Mouse (Mus musculus) ovary, postnatal 36 days (tissue): ENCODE data around the gene Scrn2.

ENCODE experiments used
- DNase-seq: peaks from one replicate; pipeline ENCODE4 v3.0.0; 2022; ENCODE audit warnings: low spot score, mixed read lengths

Scrn2 gene

DNA sequence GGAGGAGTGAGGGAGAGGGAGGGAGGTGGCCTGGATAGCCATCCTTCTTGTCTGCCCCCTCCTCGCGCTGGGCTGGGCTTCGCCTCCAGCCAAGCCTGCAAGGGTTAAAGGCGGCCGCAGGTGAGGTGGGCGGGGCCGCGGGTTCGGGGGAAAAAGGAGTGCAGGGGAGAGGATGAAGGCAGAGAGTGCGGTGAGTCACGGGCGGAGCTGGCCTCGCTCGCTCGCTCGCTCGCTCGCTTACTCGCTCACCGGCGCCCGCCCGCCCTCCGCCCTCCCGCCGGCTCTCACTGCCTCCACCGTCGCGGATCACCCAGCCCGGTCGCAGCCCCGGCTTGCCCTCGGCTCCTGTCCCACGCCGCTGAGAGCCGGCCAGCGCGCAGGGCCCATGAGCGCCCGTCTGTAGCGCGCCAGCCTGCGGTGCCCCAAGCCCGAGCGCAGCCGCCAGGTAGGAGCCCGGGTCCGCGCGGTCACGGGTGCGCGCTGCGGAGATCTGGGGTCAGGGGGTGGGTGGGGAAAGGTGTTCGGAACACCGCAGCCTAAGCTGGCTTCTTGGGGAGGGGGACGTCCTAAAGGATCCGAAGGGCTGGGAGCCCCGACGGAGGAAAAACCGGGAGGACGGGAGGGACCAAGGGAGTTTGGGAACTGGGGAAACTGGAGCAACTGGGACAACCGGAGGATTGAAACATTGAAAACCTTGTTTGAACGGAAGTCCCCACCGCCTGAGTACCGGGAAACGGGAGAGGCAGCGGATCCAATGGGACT, 11.0 kb upstream of the Scrn2 start:
- no peak for DNase-seq

DNA sequence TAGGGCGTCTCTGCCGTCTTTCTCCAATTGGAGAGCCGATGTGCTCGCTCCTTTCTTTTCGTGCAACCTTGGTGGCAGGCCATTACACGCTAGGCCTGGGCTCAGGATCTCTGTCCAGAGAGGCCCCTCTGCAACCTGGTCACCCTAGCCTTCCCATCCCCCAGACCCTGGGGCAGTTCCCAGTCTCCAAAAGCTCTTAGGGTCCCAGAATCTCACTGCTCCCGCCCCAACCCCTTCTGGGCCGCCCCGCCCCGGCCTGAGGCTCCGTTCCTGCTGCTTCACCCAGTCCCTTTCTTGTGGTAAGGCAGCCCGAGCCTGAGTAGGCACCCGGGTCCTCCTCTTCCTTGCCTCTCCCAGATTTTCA, 10.4 kb upstream of the Scrn2 start:
- DNase-seq, result no peak

DNA sequence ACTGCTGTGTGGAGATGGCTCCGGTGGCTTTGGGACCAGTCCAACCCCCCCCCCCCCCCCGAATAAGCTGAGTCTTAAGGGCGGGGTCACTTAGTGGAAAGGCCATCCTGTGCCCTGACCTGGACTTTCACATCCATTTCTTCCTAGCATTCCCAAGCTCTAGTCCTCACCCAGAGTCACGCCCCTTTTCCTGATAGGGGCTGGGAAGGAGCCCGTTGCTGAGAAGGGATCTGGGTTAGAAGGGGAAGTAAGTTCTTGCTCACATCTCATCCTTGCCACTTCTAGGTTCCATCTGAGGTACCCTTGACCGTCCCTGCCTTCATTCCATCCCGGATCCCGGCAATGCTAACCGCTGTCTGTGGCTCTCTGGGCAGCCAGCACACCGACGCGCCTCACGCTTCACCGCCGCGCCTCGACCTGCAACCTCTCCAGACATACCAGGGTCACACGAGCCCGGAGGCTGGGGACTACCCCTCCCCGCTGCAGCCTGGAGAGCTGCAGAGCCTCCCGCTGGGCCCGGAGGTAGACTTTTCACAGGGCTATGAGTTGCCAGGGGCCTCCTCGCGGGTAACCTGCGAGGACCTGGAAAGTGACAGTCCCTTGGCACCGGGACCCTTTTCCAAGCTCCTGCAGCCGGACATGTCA, 8.5 kb upstream of the Scrn2 start:
- no peak for DNase-seq

DNA sequence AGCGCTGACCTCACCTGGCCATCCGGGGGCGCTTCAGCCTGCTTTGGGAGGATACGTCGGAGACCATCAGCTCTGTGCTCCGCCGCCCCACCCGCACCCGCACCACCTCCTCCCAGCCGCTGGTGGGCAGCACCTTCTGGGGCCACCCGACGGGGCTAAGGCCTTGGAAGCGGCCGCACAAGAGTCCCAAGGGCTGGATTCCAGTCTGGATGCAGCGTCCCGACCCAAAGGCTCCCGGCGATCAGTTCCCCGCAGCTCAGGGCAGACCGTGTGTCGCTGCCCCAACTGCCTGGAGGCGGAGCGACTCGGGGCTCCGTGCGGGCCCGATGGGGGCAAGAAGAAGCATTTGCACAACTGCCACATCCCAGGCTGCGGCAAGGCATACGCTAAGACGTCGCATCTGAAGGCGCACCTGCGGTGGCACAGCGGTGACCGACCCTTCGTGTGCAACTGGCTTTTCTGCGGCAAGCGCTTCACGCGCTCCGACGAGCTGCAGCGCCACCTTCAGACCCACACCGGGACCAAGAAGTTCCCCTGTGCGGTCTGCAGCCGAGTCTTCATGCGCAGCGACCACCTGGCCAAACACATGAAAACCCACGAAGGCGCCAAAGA, 7.8 kb upstream of the Scrn2 start:
- DNase-seq, result peak; percentile 75

DNA sequence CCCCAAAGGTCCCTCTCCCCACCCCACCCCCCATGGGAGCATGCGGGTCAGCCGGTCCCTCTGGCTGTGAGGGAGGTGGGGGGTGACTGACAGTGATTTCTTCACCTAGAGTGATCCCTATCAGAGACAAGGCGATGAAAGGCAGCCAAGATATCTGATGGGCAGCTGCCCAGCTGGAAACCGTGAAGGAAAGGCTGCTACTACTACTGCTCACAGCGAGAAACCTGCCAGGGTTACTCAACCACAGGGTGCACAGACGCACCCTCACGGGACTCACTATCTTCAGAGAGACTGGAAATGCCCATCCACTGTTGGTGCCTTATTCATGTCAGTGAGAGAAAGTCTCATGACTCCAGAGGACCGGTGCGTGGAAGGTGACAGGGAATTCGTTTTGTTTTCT, 4.8 kb upstream of the Scrn2 start:
- peak; percentile 34 for DNase-seq

DNA sequence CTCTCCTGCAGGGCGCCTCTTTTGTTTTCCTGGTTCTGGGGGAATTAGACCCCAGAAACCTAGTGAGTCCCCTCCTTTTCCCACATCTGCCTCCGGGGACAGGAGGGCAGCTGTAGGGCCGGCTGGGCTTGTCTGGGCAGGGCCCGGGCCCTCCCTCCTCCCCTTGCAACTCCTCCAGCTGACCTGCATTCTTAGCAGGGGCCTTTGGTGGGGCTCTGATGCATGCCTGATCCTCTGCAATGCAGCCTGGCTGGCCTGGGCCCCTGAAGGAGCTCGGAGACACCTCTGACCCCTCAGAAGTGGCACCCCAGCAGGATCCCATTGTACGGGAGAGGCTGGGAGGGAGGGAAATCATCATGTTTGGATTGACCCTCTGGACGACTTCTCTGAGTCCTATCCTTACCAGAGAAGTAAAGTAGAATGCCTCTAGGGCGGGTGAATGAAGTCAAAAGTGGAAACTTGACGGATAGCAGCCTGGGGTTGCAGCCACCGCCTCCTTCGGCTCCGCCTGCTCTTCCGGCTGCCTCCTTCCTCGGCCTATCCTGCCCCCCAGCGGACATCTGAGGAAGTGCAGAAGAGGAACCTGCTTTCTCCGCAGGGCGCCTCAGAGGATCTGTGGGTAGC, 3.9 kb upstream of the Scrn2 start:
- peak; percentile 84 for DNase-seq

DNA sequence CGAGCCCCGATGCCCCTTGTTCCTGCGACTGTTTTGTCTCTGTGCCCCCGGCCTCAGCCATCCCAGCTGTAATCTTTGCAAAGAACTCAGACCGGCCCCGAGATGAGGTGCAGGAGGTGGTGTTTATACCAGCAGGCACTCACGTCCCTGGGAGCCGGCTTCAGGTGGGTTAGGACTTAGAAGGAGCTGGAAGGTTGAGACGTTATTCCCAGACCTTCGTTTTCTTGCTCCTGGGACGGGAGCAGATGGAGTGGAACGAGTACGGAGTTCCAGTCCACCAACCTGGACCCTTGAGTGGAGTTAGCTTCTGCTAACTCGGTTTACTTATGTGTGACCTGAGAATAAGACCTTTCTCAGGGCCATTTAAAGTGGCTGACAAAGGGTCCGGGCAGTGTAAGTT, 688 bp downstream of the Scrn2 start:
- DNase-seq, result no peak

DNA sequence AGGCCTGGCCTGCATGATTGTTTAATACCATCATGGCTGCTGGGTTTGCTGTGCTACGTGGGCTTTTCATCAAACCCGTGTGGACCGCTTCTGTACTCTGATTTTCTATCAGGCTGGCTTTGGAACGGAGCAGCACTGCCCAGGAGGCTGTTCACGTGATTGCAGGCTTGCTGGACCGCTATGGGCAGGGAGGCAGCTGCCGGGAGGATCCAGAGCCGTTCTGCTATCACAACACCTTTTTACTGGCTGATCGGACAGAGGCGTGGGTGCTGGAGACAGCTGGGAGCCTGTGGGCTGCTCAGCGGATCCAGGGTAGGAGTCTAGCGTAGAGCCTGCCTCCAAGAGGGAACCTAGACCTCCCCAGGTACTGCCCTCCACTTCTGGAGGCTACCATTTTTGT, 2.2 kb downstream of the Scrn2 start:
- no peak for DNase-seq

DNA sequence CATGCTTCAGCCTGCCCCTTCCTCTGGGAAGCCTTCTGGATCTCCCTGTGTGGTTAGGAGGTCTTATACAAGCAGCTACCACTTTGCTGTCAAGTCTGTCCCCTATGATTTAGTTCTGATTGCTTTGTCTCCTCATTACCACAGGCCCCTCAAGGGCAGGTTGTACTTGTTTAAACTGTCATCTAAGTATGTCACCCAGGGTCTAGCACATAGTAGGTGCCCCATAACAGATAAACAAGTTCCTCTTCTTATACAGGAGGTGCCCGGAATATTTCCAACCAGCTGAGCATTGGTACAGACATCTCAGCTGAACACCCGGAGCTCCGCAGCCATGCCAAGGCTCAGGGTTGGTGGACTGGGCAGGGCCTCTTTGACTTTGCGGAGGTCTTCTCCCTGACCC, 2.8 kb downstream of the Scrn2 start:
- DNase-seq, result no peak

DNA sequence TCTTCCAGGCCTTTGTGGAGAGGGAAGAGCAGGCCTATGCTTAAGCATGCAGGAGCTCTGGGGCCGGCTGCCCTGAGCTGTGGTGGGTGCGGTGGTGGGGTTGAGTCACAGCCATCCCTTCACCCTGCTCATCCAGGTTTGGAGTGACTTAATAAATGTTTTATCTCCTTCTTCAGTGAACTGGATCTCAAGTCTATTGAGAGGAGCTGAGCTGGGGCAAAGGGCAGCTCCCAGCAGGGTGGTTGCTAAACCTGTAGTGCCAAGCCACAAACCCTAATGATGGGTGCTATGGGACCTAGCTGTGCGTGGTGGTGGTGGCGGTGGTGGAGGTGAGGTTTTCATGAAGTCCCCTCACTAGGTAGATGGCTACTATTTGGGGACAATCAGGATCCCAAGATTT, 4.0 kb downstream of the Scrn2 start:
- no peak for DNase-seq

DNA sequence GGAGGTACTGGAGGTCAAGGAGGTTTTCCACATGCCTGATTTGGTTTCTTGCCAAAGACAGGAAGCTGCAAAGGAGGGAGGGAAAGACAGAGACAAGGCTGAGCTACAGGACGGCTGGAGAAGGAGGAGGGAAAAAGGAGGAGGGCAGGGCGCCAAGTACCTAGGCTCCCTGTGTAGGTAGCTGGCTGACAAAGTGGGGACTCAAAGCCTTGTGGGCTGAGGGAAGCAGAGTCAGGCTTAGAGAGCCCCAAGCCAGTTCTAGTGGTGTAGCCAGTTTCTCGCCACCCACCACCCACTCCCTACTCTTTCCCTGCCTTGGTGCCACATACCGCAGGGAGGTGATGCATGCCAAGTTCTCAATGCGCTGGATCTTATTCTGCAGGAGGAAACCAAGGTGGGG, 6.4 kb downstream of the Scrn2 start:
- no peak for DNase-seq

DNA sequence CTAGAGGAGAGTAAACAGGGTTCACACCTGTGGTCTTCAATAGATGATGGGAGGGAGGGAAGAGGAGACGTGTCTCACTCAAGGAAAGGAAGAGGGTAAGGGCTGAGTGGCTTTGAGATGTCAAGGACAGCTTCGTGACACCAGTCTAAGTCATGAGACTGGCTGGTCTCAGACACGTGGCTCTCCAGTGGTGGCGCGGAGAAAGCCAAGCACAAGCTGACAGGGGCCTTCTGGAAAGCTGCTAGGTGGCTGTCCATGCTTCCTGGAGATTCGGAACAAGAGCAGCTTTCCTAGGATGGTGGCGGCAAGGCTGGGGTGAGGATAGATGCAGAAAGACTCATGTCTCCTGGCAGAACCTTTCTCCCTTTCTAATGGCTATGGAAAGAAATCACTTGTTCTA, 9.1 kb downstream of the Scrn2 start:
- no peak for DNase-seq

DNA sequence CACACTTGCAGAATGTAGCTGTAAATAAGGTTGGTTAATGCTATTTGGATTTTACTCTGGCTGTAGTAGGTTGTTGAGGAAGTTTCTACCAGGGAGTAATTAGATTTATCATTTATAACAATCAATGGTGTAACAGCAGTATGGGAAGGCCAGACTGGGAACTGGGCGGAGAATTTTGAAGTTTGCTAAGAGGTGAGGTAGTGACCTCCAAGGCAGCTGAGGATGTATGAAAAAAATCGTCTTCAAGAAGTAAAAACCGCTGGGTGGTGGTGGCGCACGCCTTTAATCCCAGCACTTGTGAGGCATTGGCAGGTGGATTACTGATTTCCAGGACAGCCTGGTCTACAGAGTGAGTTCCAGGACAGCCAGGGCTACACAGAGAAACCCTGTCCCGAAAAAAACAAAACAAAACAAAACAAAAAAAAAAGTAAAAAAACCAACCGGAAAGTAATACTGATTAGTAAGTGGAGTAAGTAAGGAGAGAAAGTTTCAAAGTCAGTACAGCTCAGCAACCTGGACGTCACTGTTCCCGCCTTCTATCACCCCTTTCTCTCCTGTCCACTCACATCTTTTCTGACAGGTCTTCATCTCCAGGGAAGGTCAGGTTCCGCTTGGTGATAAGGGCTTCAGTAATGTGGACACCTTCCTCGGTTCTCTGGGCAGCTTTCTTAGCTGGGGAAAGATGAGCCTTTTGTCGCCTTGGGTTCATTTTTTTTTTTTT, 10.7 kb downstream of the Scrn2 start:
- DNase-seq, result no peak

DNA sequence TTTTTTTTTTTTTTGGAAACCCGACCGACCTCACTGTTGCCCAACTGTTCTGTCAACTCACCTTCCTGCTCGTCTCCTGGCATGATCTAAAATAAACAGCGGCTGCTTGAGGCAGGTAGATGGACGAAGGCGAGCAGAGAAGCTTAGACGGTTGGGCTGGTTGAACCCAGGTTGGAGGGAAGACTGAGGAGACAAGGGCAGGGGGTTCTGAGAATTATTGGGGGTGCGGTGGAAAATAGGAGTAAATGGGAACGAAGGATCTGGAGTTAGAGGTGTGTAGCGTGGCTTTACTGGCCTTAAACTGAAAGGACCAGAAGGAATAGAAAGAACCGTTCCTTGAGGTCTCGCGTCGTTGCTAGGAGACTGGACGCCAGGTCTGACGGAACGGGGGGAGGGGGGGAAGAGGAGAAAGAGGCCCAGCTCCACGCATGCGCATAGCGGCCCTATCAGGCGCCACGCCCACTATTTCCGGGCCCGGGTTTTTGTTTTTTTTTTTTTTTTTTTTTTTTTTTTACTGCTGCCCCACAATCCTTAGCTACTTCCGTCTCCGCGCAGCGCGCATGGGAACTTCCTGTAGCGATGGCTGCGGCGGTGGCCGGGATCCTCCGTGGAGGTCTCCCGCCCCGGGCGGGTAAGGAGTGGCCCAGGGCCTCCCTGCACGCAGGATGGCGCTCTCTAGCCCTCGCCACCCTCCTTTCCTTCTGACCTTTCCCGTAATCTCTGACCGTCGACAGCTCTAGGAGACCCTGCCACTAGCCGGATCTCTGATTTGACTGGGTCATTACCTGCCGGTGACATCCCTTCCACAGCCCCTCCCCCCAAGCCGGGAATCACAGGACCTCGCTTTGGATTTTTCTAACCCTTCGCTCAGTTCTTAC, 11.5 kb downstream of the Scrn2 start, which contains the start of the genes Lrrc46 and Mrpl10:
TSS of gene Lrrc46 (minus strand) at position 386 of the 878 bp plus-strand sequence.
TSS of gene Mrpl10 (plus strand) at position 539 of the 878 bp plus-strand sequence.
- DNase-seq, result peak; percentile 89

DNA sequence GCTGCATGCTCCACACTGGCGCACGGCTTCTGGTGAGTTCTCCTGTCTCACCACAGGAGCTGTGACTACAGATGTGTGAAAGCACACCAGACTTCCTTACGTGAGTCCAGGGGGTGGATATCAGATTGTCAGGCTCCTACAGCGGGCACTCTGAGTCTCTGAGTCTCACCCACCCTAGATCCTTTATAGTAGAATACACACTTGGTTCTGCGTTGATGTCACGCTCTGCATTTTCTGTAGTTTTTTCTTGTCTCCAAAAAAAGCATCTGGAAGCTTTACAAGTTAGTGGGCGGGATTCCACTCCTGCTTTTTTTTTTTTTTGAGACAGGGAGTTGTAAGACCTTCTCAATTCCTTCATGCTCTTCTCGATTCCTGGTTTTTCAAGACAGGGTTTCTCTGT, 15.2 kb downstream of the Scrn2 start:
- DNase-seq, result no peak

DNA sequence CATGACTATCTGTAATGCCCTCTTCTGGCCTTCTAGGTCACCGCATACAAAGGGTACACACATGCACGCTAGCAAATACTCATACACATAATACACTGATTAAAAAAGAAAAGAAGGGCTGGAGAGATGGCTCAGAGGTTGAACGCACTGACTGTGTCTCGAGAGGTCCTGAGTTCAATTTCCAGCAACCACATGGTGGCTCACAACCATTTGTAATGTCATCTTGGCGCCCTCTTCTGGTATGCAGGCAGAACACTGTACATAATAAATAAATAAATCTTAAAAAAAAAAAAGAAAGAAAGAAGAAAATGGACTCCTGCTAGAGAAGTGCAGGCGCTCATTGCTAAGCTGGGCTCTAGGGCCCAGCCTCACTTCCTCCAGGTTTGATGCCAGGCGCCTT, 16.1 kb downstream of the Scrn2 start:
- DNase-seq, result no peak

DNA sequence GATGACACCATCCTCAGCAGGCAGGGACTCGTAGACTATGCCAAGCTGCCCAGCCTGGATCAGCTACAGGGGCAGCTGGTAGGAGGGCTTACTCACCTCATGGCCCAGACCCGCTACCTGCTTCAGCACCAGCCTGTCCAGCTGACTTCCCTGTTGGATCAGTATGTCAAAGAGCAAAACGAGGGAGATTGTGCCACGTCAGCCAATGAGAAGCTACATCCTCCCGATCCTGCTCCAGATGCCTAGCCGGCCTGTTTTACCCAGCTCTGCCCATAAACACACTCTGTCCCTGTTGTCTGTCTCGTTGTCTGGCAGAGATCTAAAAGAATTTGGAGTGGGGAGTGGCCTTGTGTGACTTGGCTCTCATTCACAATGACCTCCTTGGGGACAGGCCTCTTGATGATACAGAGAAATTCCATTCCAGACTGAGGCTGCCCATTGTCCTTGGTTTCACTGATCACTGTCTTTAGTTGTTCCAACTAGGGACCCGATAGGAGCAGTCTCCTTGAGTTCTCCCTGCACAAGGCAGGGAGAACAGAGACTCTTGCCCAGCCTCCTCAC, 18.4 kb downstream of the Scrn2 start:
- no peak for DNase-seq

DNA sequence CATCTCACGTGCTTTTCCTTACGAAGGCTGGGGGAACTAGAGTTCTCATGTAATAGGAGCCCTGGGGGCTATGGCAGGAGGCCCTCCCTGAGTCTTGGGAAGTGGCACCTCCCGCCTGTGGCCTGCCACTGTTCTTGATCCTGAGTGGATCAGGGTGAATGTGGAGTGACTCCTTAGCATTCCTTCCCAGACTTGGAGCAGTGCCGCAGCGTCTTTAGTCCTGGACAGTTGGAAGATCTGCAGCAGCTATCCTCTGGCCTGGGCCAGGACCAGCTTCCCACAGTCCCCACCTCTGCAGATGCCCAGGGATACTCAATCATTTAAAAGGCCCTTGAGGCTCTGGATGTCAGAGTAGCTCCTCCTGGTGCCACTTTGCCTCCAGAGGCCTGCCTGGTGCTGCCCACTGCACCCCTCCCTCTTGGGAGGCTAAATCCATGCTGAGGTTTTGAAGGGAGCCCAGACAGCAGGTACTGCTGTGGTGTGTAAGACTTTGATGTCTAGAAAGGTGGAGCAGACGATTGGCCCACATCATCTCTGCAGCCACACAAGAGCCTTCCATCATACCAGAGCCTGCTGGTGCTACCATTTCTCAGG, 19.9 kb downstream of the Scrn2 start:
- no peak for DNase-seq

DNA sequence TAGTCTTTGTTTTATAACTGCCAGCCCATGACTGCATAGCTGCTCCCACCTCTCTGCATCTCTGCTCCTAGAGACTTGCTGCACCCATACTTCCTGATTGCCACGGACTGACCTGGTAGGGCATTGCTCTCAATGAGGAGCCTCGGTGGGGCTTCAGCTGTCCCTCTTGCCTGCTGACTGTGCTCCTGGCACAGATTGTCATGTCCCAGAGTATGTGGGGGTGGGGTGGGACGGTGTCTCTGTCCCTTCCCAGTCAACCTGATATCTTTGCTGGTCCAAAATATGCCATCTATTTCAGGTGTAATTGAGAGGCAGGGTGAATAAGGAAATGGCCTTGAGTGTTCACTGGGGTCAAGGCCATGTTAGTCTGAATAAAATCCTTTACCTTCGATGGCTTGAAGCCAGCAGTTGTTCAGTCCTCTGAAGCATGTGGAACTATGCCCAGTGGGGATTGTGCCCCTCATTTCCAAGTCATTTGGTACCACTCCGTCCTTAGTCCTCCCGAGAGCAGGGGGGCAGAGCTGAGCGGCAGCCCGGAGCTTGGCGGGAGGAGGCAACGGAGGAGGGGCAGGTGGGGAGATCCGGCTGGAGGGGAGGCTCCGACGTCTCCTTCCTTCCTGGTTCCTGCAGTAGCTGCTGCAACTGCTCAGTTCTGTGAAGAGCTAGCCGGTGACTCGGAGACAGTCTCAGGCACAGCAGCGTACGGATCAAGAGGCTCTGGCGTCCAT, 20.6 kb downstream of the Scrn2 start, which contains the start of gene Osbpl7:
TSS of gene Osbpl7 (plus strand) at position 413 of the 728 bp plus-strand sequence.
- DNase-seq, result peak; percentile 77
